Mouse (Mus musculus) urinary bladder, postnatal 4 days (tissue): Measurements from ENCODE around the gene 5830473C10Rik.
"Not testable (repeated sequence)": the region's sequence is repeated elsewhere in the genome, so short reads cannot be mapped to it uniquely, and the experiment has no call there.

Source experiments
- DNase-seq, 2 experiments: peaks; one replicate each; pipeline ENCODE4 v3.0.0; 2021 to 2022; ENCODE audit warnings: low spot score in 2 of 2

Gene 5830473C10Rik

DNA sequence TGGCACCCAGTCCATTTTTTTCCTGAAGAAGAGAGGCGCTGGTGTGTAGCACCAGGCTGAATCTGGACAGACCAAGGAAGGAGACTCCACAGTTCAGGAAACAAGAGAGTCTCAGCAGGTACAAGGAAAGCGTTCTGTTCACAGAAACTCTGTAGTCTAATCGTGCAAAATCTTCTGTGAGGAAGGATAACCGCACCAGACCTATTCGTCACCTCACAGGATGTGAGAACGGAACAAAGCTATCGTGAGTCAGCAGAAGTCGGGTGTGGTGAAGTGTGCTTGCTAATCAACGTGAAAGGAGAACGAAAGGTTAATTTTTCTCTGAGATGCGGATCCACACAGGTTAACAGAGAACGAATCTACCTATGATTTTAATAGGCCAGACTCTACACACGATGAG, 34.0 kb downstream of the 5830473C10Rik start:
- no peak for DNase-seq

DNA sequence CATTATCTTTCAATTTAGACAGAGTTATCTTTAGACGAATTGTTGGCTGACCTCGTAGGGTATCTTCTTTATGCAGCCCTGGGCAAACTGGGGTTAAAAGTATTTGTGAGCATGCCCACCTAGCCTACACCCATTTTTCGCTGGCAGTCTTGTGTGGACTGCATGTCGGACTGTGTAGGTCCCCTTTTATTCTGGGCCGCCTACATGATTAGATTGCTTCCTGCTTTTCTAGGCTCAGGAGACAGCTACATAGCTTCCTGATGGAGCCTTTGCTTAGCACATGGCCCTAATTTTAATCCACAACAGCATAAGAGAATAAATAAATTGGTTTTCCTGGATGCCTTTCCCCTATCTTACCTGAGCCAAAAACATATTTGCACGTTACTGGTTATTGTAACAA, 35.2 kb downstream of the 5830473C10Rik start:
- DNase-seq: no peak

DNA sequence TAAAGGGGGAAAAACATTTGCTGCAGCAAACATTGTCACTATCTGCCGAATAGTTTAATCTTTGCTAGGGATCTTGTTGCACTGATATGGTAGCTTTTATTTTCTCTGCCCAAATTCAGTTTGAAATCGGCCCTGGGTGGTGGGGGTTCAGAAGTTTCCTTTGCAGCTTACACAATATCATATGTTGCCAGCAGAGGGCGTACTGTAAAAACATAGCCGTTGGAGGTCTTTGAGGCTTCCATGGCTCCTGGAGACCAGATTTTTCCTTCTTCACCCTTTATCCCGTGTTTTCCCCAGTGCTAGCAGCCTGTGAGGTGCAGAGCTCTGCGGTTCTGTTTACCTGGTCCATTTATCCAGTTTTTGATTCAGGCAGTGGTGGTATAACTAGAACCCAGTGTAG, 40.6 kb downstream of the 5830473C10Rik start:
- DNase-seq: no peak

DNA sequence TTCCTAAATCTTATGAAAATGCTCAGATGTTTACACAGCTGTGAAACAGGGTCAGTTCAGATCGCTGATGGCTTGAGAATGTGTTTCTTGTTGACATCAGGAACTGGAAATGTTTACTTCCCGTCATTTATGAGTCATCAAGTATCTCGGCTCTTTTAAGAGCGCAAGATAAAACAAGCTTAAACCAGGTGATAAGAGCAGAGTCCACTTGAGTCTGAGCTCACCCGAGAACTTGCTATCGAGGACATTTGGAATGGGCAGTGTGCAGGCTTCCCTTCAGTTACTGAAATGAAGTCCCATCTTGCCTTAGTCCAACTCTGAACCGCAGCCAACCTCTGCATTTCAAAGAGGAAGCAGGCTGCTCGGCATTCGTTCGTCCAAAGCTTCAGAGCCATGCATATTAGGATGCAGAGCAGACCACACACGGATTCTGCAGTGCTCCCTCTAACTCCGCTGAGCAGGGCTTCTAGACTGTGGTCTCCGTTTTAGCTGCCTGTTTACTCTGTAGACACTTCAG, 42.6 kb downstream of the 5830473C10Rik start:
- DNase-seq: no peak

GRCm38 (mm10) chr5:90608906-90609305, 48.0 kb downstream of the 5830473C10Rik start:
- DNase-seq: no peak

- no peak for DNase-seq
Observed at GRCm38 (mm10) chr5:90611388-90611787, 50.5 kb downstream of the 5830473C10Rik start.

GRCm38 (mm10) chr5:90611996-90612611, 51.2 kb downstream of the 5830473C10Rik start:
- no peak for DNase-seq

DNA sequence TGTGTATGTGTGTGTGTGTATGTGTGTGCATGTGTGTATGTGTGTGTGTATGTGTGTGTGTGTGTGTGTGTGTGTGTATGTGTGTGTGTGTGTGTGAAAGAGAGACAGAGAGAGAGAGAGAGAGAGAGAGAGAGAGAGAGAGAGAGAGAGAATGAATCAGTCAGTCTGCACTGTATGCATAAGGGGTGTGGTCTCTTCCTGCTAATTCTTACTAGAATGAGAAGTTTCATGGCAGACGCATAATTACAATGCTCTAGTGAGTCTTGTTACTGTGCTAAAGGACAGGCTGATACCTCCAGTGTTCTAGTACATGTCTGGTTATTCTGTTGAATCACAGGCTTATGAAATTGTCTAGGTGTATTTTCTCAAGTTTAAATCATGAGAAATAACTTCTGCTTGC, 51.8 kb downstream of the 5830473C10Rik start:
- not testable (repeated sequence) for DNase-seq

DNA sequence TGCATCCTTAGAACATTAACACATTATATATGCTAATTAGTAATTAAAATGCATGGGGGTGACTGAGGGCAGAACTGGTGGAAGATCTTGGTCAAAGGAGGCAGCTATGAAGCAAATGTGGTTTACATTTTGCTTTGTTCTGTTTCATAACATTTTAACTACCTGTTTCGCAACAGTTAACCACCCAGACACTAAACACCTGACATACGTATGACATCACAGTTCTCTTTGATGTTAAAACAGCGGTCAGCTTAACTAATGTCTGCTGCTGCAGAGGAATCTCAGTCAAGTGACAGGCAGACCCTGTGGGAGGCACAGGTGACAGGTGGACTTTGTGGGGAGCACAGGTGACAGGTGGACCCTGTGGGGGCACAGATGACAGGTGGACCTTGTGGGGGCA, 57.0 kb downstream of the 5830473C10Rik start:
- no peak for DNase-seq

DNA sequence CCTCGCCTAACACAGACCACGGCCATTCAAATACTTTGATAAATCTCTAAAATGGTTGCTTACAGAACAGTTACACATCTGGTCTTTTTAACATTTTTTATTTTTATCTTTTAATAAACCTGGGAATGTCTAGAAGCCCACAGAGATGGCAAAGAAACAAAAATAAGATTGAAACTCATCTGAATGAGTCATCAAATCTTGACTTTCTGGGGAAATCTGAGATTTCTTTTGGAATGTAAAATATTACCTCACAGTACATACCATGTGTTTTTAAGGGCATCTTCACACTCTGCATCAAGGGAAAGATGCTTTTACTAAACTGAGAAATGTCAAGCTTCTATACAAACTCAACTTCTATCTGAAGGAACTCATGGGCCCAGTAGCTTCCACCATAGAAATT, 60.4 kb downstream of the 5830473C10Rik start:
- no peak for DNase-seq

- no peak for DNase-seq
Observed at GRCm38 (mm10) chr5:90621726-90622125, 60.8 kb downstream of the 5830473C10Rik start.

DNA sequence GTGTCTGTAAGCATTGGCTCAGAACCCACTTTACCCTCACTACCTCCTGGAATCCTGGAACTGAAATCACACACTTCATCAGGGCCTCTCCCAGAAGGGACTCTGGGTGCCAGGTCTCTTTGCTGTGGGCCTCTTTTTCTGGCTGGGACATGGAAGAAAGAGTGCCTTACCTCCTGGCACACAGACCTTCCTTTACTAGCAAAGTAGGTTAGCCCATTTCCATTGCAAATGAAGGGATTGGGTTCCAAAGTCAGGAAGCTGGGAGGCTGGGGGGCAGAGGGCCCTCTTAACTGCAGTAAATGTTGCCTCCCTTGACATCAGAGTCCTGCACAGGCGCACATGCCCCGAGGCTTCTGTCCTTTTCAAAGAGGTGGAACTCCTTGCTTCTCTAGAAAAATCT, 62.3 kb downstream of the 5830473C10Rik start:
- no peak for DNase-seq

DNA sequence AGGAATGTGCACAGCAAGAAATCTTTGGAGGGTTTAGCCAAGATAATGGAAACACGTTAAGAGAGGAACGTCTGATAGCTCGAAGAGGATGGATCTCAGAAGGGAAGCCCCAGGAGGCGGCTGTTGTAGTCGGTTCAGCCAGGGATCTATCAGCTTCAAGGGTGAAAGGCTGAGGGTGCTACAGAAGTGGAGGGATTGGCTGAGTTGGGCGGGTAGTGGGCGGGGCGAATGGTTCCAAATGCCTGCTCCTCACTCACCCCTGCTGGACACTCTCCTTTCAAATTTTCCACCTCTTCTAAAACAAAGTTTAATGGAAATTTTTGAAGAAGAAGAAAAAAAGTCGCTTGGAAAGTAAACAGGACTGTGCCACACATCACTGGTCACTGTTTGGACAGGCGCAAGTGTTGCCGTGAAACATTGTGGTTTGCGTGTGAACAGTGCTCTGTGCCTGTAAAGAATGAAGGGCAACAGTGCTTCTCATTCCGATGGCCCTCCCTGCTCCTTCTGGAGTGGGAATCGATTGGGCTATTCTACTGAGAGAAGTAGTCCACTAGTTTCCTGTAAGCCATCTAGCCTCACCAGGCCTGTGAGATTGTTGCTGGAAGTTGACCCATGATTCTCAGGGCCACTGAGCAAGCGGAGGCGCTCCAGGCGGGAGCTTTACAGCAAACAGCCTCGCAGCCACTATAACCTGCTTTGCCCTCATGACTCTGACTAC, 64.0 kb downstream of the 5830473C10Rik start:
- DNase-seq: no peak

- DNase-seq: no peak
Observed at GRCm38 (mm10) chr5:90627423-90627822, 66.5 kb downstream of the 5830473C10Rik start.

- DNase-seq: no peak
Observed at GRCm38 (mm10) chr5:90628011-90628410, 67.1 kb downstream of the 5830473C10Rik start.

DNA sequence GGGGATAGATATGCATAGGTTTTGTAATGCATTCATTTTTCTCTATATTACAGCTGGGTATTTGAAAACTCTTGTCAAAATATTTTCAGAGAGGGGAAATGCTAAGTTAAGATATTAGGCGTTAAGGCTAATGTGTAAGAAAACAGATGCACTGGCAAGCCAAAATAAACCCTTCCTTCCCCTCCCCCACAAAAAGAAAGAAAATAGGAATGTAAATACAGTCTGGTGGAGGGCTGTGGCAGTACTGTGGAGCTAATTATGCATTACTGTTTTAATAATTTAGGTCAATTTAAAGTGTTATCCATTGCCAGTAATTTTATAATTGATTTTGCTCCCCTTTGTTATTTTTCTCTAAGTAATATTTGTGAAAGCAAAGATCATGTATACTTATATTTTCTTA, 67.6 kb downstream of the 5830473C10Rik start:
- DNase-seq: no peak

GRCm38 (mm10) chr5:90634885-90635284, 74.0 kb downstream of the 5830473C10Rik start:
- no peak for DNase-seq

GRCm38 (mm10) chr5:90640286-90641217, 79.6 kb downstream of the 5830473C10Rik start, which contains the start of gene Rassf6:
Gene Rassf6, minus strand, starts transcription at chr5:90640657.
- DNase-seq: peak in 1 of 2 experiments; percentile 55

GRCm38 (mm10) chr5:90641218-90641610, 80.3 kb downstream of the 5830473C10Rik start:
- DNase-seq: no peak

- no peak for DNase-seq
Observed at GRCm38 (mm10) chr5:90645579-90645978, 84.7 kb downstream of the 5830473C10Rik start.

- DNase-seq: no peak
Observed at GRCm38 (mm10) chr5:90646398-90646797, 85.5 kb downstream of the 5830473C10Rik start.
